Mouse (Mus musculus): ENCODE data around the gene Sptan1. TPM values are rescaled to one million over a fixed set of nuclear protein-coding genes. Genes with fewer than 3 reads are reported as not detected.

The Sptan1 gene
- total and polyA plus RNA-seq, 3 experiments: 26.2 to 29.5 TPM; not detected in 1

DNA sequence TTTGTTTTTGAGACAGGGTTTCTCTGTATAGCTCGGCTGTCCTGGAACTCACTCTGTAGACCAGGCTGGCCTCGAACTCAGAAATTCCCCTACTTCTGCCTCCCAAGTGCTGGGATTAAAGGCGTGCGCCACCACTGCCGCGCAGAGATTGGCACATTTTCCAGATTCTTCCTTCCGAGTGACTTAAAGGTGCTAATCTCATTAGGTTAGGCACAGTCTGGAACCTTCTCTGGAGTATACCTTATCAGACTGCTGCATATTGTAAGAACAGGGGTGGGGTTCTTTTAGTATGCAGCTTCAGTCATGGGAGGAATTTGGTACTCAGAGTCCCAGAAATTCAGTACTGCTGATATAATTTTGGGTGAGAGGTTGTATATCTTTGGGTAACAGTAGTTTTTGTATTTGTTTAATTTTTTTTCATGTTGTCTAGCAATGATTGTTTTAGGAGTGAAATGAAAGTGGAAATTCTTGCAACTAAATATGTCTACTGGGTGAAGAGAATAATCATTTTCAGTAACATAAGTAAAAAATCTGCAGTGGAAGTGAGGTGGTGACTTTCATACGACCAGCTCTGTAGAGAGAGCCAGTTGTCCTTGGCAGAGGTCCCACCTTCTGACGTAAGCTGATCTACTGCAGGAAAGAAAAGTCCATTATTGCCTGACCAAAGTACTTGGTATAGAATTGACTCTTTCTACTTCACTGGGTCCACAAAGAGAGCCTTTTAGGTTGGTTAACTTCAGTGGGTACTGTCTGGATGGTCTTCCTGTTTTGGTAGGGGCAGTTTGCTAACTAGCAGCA, 6.7 kb downstream of the Sptan1 start (continued):
- TF ChIP-seq MAFK (IDR thresholded peaks at IDR 0.05; ENCODE audit: borderline replicate concordance, low read depth, low read length): peak; percentile 19; the same call in 1 of the 2 replicates

- peaks cover 0 to 9% of the 10 kb centered on the region in 2 experiments; a peak in 2 of 4 replicates for H3K36me3 ChIP-seq (ENCODE audit: control insufficient read depth in 1 of 2, insufficient read depth in 2 of 2, low read length in 2 of 2)
- TF ChIP-seq ZMIZ1 (IDR thresholded peaks at IDR 0.05; ENCODE audit: low read depth, low read length) (no peak), TAL1 (IDR thresholded peaks at IDR 0.05; ENCODE audit: low read length) (no peak), USF2 (IDR thresholded peaks at IDR 0.05; ENCODE audit: borderline replicate concordance in 1 of 2, insufficient read depth in 1 of 2, low read depth in 1 of 2, low read length in 2 of 2) (no peak), CHD2 (IDR thresholded peaks at IDR 0.05; ENCODE audit: low read length) (no peak), SIN3A (IDR thresholded peaks at IDR 0.05; ENCODE audit: low read length) (no peak), ZC3H11A (IDR thresholded peaks at IDR 0.05; ENCODE audit: low read depth, low read length) (no peak), MEF2A (IDR thresholded peaks at IDR 0.05; ENCODE audit: extremely low read depth, insufficient replicate concordance, low read depth, low read length, poor library complexity, severe bottlenecking) (no peak), HCFC1 (IDR thresholded peaks at IDR 0.05; ENCODE audit: low read depth, low read length) (no peak), KAT2A (conservative IDR thresholded peaks at IDR 0.05; ENCODE audit: low read depth, low read length) (no peak), UBTF (IDR thresholded peaks at IDR 0.05; ENCODE audit: borderline replicate concordance, insufficient read depth, low read depth, low read length) (no peak), TBP (IDR thresholded peaks at IDR 0.05; ENCODE audit: low read depth, low read length) (no peak), GABPA (IDR thresholded peaks at IDR 0.05; ENCODE audit: low read depth, low read length) (no peak)
- no peak overlapping the region for H3K9ac ChIP-seq (ENCODE audit: control insufficient read depth, low read depth, low read length, poor library complexity, severe bottlenecking)
- H3K4me3 ChIP-seq (ENCODE audit: control insufficient read depth in 1 of 2, insufficient read depth in 1 of 2, low read depth in 2 of 2, low read length in 2 of 2): no peak overlapping the region
- peaks cover 0 to 9% of the 10 kb centered on the region in 2 experiments; a peak in 2 of 4 replicates for H3K4me1 ChIP-seq (ENCODE audit: control insufficient read depth in 1 of 2, insufficient read depth in 2 of 2, low read length in 2 of 2)
- no peaks in the 10 kb centered on the region for H3K27me3 ChIP-seq (ENCODE audit: control insufficient read depth in 1 of 2, insufficient read depth in 2 of 2, low read length in 2 of 2)
- H3K79me2 ChIP-seq (ENCODE audit: control insufficient read depth, insufficient read depth, low read length, poor library complexity): no peaks in the 10 kb centered on the region
- no peaks in the 10 kb centered on the region for H3K9me3 ChIP-seq (replicated peaks; ENCODE audit: insufficient read depth, low read length)
- no peak for DNase-seq (ENCODE audit: low read depth, low spot score)
- H3K27ac ChIP-seq (ENCODE audit: control insufficient read depth, low read depth, low read length): no peak overlapping the region
These were observed 8.2 kb downstream of the Sptan1 start for GRCm38 (mm10) chr2:29973525-29973924.

DNA sequence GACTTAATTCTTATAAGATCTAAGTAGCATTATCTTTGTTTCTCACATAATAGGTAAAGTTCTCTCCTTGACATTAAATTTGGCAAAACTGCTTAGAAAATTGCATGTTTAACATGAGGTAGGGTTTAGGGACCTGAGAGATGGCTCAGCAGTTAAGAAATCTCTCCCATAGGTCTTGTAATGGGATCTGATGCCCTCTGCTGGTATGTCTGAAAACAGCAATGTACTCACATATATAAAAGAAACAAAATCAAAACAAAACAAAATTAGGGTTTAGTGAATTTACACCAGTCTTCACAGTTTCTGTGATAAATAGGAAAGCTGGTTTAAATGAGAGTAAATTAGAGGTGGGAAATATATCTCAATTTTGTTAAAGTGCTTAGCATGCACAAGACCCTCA, 11.9 kb downstream of the Sptan1 start:
- Histone ChIP-seq H3K4me3 (ENCODE audit: control insufficient read depth in 1 of 2, insufficient read depth in 1 of 2, low read depth in 2 of 2, low read length in 2 of 2) (no peak overlapping the region), H3K9me3 (replicated peaks; ENCODE audit: insufficient read depth, low read length) (no peaks in the 10 kb centered on the region), H3K4me1 (ENCODE audit: control insufficient read depth in 1 of 2, insufficient read depth in 2 of 2, low read length in 2 of 2) (peaks cover 0 to 7% of the 10 kb centered on the region in 2 experiments; a peak in 2 of 4 replicates), H3K27me3 (ENCODE audit: control insufficient read depth in 1 of 2, insufficient read depth in 2 of 2, low read length in 2 of 2) (no peaks in the 10 kb centered on the region), H3K79me2 (ENCODE audit: control insufficient read depth, insufficient read depth, low read length, poor library complexity) (no peaks in the 10 kb centered on the region), H3K27ac (ENCODE audit: control insufficient read depth, low read depth, low read length) (no peak overlapping the region), H3K36me3 (ENCODE audit: control insufficient read depth in 1 of 2, insufficient read depth in 2 of 2, low read length in 2 of 2) (peaks cover 0 to 8% of the 10 kb centered on the region in 2 experiments; a peak in 2 of 4 replicates), H3K9ac (ENCODE audit: control insufficient read depth, low read depth, low read length, poor library complexity, severe bottlenecking) (no peak overlapping the region)
- peak; percentile 73 for TF ChIP-seq ZC3H11A (IDR thresholded peaks at IDR 0.05; ENCODE audit: low read depth, low read length)
- peak; percentile 48; the same call in 1 of the 2 replicates for TF ChIP-seq SIN3A (IDR thresholded peaks at IDR 0.05; ENCODE audit: low read length)
- TF ChIP-seq USF1 (IDR thresholded peaks at IDR 0.05; ENCODE audit: low read depth, low read length): no peak
- TF ChIP-seq RAD21 (IDR thresholded peaks at IDR 0.05; ENCODE audit: low read depth, low read length): peak; percentile 88
- no peak for TF ChIP-seq GATA1 (IDR thresholded peaks at IDR 0.05; ENCODE audit: low read depth, low read length)
- TF ChIP-seq SMC3 (IDR thresholded peaks at IDR 0.05; ENCODE audit: low read depth, low read length): peak; percentile 86
- peak; percentile 27 to 88 (median 71); a peak in 4 of 6 replicates for TF ChIP-seq CTCF (IDR thresholded peaks at IDR 0.05 in 2 of 3, conservative IDR thresholded peaks at IDR 0.05 in 1 of 3; ENCODE audit: control insufficient read depth in 1 of 3, insufficient read depth in 1 of 3, low read depth in 2 of 3, low read length in 3 of 3, poor library complexity in 1 of 3, severe bottlenecking in 1 of 3)
- DNase-seq (ENCODE audit: low read depth, low spot score): peak; percentile 71
